8 mouse cellular contexts compared by ENCODE assay signal in genomic region chr7:67598050-67598449, GRCm38 (mm10). TPM values are rescaled to one million over a fixed set of nuclear protein-coding genes. Genes with fewer than 3 reads are reported as not detected.
DNase-seq lines count a peak whose midpoint lies in the region; ATAC-seq and TF ChIP-seq lines count a peak whose summit lies in the region.

No protein-coding gene starts in this region.

- H3K4me1 ChIP-seq in lung, adult 2 months (ENCODE audit: control insufficient read depth, insufficient read depth, low read length): no peaks in the 10 kb centered on the region

- TF ChIP-seq POLR2A in lung, adult 2 months (IDR thresholded peaks at IDR 0.05; ENCODE audit: borderline replicate concordance, extremely low read depth, low read depth, low read length): no peak

- H3K4me3 ChIP-seq in lung, adult 2 months (replicated peaks; ENCODE audit: extremely low read depth, low read depth, low read length): no peak overlapping the region
- H3K4me3 ChIP-seq in layer of hippocampus, adult 2 months: no peak overlapping the region

- H3K27ac ChIP-seq in layer of hippocampus, adult 2 months: no peak overlapping the region

- peak; percentile 59 to 61 for DNase-seq in lung, adult 18-20 months
- DNase-seq in lung, adult 2 months: no peak
- peak; percentile 61 to 89 for DNase-seq in frontal cortex, postnatal 36 days (ENCODE audit: low spot score in 2 of 2)
- DNase-seq in layer of hippocampus, adult 2 months (ENCODE audit: low spot score in 2 of 2): peak; percentile 53 to 62
- DNase-seq in right cerebral cortex, adult 2 months (ENCODE audit: low spot score in 2 of 2): peak; percentile 74 to 85
- DNase-seq in embryo, embryonic 10.5 days (ENCODE audit: low spot score): no peak

- 70% methylated on average over 3 of the region's 3 CpGs for WGBS in lung, adult 2 months

- TF ChIP-seq CTCF in lung, adult 2 months (IDR thresholded peaks at IDR 0.05; ENCODE audit: insufficient read depth, low read length): no peak
- TF ChIP-seq CTCF in layer of hippocampus, adult 2 months (conservative IDR thresholded peaks at IDR 0.05): no peak

- no peak for ATAC-seq in monocyte, adult 5-6 weeks (replicated peaks; ENCODE audit: insufficient number of reproducible peaks, low FRiP score, low TSS enrichment, poor library complexity, severe bottlenecking)
- no peak for ATAC-seq in activated CD4-positive, CD25-positive, alpha-beta regulatory T cell, adult 4 months

RNA-seq across cellular contexts. Expression of gene Lrrc28, which starts 47.0 kb away (rescaled TPM):
- polyA plus RNA-seq in lung, adult 2 months (2012; rRNA removed): 18.9 and 25.4 TPM in 2 replicates
- total RNA-seq in layer of hippocampus, adult 2 months (2021): 10 to 100 TPM; 32.4 to 37.4 TPM
- total RNA-seq in monocyte, adult 5-6 weeks (2017): 7.1 to 15.5 TPM (median 11.9 TPM) in 3 replicates
- 10 to 100 TPM; 18.4 to 20.6 TPM for polyA plus RNA-seq in activated CD4-positive, CD25-positive, alpha-beta regulatory T cell, adult 4 months (2017; shearing (Covaris generic))

RNA-seq across cellular contexts. Expression of gene Ttc23, which starts 49.2 kb away (rescaled TPM):
- polyA plus RNA-seq in lung, adult 2 months (2012; rRNA removed): 4.6 and 10.0 TPM in 2 replicates
- total RNA-seq in layer of hippocampus, adult 2 months (2021): 1 to 10 TPM; 4.6 to 7.9 TPM
- 5.6 to 12.5 TPM (median 6.6 TPM) in 3 replicates for total RNA-seq in monocyte, adult 5-6 weeks (2017)
- 1 to 10 TPM in 1 of 2 experiments, under 1 TPM in 1; 0.64 to 1.8 TPM for polyA plus RNA-seq in activated CD4-positive, CD25-positive, alpha-beta regulatory T cell, adult 4 months (2017; shearing (Covaris generic))

Comparison
In these comparisons a context has a peak if more than half of its experiments do, and no peak if none do; other contexts are left out.
1. DNase-seq: peak in lung, adult 18-20 months (2 of 2), frontal cortex, postnatal 36 days (2 of 2), layer of hippocampus, adult 2 months (2 of 2) and right cerebral cortex, adult 2 months (2 of 2); none in lung, adult 2 months (single experiment) and embryo, embryonic 10.5 days (single experiment).